Mouse (Mus musculus): ENCODE measurements around the gene Olfr1474. TPM values are rescaled to one million over a fixed set of nuclear protein-coding genes. Genes with fewer than 3 reads are reported as not detected.
"Not testable (repeated sequence)": the region's sequence is repeated elsewhere in the genome, so short reads cannot be mapped to it uniquely, and the experiment has no call there.

Olfr1474 gene
- polyA plus RNA-seq (2014; fragmentation: Nextera tagmentation; extraction: Ambion mirVana), result not detected in 2 replicates

DNA sequence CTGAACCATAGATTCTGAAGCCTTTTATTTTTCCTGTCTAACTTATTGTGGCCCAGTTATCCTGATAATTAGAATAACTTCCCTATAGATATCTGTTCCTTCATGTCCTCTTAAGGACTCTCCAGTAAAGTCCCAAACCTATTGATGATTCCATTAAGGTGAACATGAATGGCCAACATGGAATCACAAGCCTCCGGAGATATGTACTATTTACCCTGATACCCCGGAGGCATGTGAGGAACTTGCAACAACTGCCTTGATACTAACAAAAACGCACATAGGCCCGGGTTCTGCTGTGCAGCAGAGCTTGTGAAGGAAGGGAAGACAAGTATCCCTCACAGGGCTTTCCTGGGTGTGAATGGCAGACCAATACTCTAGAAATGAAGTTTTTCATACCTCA lies at the start of gene Olfr1474:
TSS of gene Olfr1474 (plus strand) at position 301 of the 400 bp plus-strand sequence.
- not testable (repeated sequence) for H3K4me3 ChIP-seq (ENCODE audit: low read depth, low read length); H3K9me3 ChIP-seq (ENCODE audit: control insufficient read depth, low read length); H3K9ac ChIP-seq (ENCODE audit: low read depth, low read length); H3K27ac ChIP-seq (ENCODE audit: low read depth, low read length); H3K27me3 ChIP-seq (replicated peaks; ENCODE audit: control insufficient read depth, insufficient read depth, low read length); ATAC-seq (replicated peaks; ENCODE audit: low FRiP score); H3K4me2 ChIP-seq; H3K4me1 ChIP-seq (replicated peaks; ENCODE audit: control insufficient read depth, insufficient read depth, low read length); H3K36me3 ChIP-seq (ENCODE audit: control insufficient read depth, insufficient read depth, low read length); DNase-seq (ENCODE audit: low spot score)
- WGBS, result 72% methylated on average over 4 of the region's 4 CpGs

DNA sequence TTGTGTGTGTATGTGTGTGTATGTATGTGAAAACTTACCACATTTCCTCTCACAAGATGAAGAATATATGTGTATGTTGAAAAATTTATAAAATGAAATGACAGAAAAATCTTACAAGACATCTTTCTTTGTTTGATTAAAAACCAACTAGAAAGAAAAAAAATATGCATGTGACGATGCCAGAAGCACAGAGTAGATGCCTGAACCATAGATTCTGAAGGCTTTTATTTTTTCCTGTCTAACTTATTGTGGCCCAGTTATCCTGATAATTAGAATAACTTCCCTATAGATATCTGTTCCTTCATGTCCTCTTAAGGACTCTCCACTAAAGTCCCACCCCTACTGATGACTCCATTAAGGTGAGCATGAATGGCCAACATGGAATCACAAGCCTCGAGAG lies 26.3 kb upstream of the Olfr1474 start, which contains the start of gene Olfr1471:
TSS of gene Olfr1471 (plus strand) at position 301 of the 400 bp plus-strand sequence.
- H3K4me1 ChIP-seq (replicated peaks; ENCODE audit: control insufficient read depth, insufficient read depth, low read length); H3K9me3 ChIP-seq (ENCODE audit: control insufficient read depth, low read length); H3K4me2 ChIP-seq; H3K27me3 ChIP-seq (replicated peaks; ENCODE audit: control insufficient read depth, insufficient read depth, low read length); ATAC-seq (replicated peaks; ENCODE audit: low FRiP score); H3K27ac ChIP-seq (ENCODE audit: low read depth, low read length); H3K4me3 ChIP-seq (ENCODE audit: low read depth, low read length); H3K9ac ChIP-seq (ENCODE audit: low read depth, low read length); H3K36me3 ChIP-seq (ENCODE audit: control insufficient read depth, insufficient read depth, low read length); DNase-seq (ENCODE audit: low spot score): not testable (repeated sequence)
- WGBS, result 70% methylated on average over 2 of the region's 2 CpGs

DNA sequence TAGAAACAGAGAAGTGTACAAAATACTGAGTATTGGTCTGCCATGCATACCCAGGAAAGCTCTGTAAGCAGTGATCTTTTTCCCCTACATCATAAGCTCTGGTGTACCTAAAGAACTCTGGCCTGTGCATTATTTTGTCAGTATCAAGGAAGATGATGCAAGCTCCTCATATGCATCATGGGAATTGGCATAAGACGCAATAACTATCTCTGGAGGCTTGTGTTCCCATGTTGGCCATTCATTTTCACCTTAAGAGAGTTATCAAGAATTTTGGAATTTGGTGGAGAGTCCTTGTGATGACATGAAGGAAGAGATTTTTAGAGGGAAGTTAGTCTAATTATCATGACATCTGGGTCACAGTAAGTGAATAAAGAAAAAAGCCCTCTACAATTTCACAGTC lies 13.4 kb upstream of the Olfr1474 start, which contains the start of gene Olfr1472:
TSS of gene Olfr1472 (minus strand) at position 101 of the 400 bp plus-strand sequence.
- ATAC-seq (replicated peaks; ENCODE audit: low FRiP score) (no peak), DNase-seq (ENCODE audit: low spot score) (no peak)
- H3K9ac ChIP-seq (ENCODE audit: low read depth, low read length), result no peak within 1 kb of the TSS
- H3K27me3 ChIP-seq (replicated peaks; ENCODE audit: control insufficient read depth, insufficient read depth, low read length), result no peaks in the 10 kb centered on the region
- H3K36me3 ChIP-seq (ENCODE audit: control insufficient read depth, insufficient read depth, low read length), result no peaks in the 10 kb centered on the region
- WGBS, result 64% methylated on average over 1 of the region's 1 CpGs
- H3K27ac ChIP-seq (ENCODE audit: low read depth, low read length), result no peak within 1 kb of the TSS
- no peaks in the 10 kb centered on the region for H3K4me1 ChIP-seq (replicated peaks; ENCODE audit: control insufficient read depth, insufficient read depth, low read length)
- H3K4me2 ChIP-seq, result no peak within 1 kb of the TSS
- H3K9me3 ChIP-seq (ENCODE audit: control insufficient read depth, low read length), result no peaks in the 10 kb centered on the region; the same call in 1 of the 2 replicates
- no peak within 1 kb of the TSS for H3K4me3 ChIP-seq (ENCODE audit: low read depth, low read length)

DNA sequence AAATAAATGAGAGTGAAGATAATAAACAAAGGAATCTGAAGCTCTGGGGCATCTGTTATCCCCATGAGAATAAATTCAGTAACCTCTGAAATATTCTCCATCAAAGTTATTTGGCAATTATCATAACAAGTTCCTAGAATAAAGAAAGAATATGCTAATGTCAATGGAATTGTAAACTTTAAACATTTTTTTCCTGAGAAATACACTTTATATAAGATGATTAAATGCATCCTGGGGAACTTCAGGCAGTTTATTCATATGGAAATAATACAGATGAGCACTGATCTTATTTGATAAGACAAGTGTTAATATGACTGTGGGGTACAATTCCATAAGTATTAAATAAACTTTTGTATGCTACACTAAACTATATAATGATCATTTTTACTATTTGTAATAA lies 10.7 kb downstream of the Olfr1474 start, which contains the start of gene Olfr1475:
TSS of gene Olfr1475 (minus strand) at position 101 of the 400 bp plus-strand sequence.
- no peak for ATAC-seq (replicated peaks; ENCODE audit: low FRiP score)
- H3K9me3 ChIP-seq (ENCODE audit: control insufficient read depth, low read length), result no peaks in the 10 kb centered on the region
- no peak within 1 kb of the TSS for H3K27ac ChIP-seq (ENCODE audit: low read depth, low read length)
- no peak for DNase-seq (ENCODE audit: low spot score)
- no peak within 1 kb of the TSS for H3K4me2 ChIP-seq
- H3K4me3 ChIP-seq (ENCODE audit: low read depth, low read length), result no peak within 1 kb of the TSS
- no peaks in the 10 kb centered on the region for H3K36me3 ChIP-seq (ENCODE audit: control insufficient read depth, insufficient read depth, low read length)
- H3K27me3 ChIP-seq (replicated peaks; ENCODE audit: control insufficient read depth, insufficient read depth, low read length), result no peaks in the 10 kb centered on the region
- no peak within 1 kb of the TSS for H3K9ac ChIP-seq (ENCODE audit: low read depth, low read length)
- no peaks in the 10 kb centered on the region for H3K4me1 ChIP-seq (replicated peaks; ENCODE audit: control insufficient read depth, insufficient read depth, low read length)

DNA sequence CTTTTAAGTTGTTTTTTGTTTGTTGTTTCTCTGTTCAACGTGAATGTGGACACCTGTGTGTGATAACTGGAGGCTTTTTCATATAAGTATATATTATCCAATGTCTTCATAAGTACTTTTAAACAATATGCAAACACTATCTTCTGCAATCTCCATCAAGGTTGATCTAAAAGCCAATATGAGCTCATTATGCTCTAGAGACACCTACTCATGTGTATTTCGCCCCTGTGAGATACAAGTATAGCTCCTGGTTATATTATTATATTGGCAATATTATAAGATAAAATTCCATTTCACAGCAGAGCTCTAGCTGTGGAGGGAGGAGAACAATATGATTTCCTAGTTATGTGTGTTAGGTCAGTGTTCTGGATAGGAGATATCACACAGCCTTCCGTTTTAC lies 30.9 kb downstream of the Olfr1474 start, which contains the start of gene Olfr1477:
TSS of gene Olfr1477 (plus strand) at position 301 of the 400 bp plus-strand sequence.
- Histone ChIP-seq H3K4me3 (ENCODE audit: low read depth, low read length) (no peak within 1 kb of the TSS), H3K27ac (ENCODE audit: low read depth, low read length) (no peak within 1 kb of the TSS), H3K9me3 (ENCODE audit: control insufficient read depth, low read length) (no peaks in the 10 kb centered on the region), H3K4me2 (no peak within 1 kb of the TSS), H3K4me1 (replicated peaks; ENCODE audit: control insufficient read depth, insufficient read depth, low read length) (no peaks in the 10 kb centered on the region), H3K36me3 (ENCODE audit: control insufficient read depth, insufficient read depth, low read length) (no peaks in the 10 kb centered on the region), H3K9ac (ENCODE audit: low read depth, low read length) (no peak within 1 kb of the TSS), H3K27me3 (replicated peaks; ENCODE audit: control insufficient read depth, insufficient read depth, low read length) (no peaks in the 10 kb centered on the region)
- 65% methylated on average over 3 of the region's 3 CpGs for WGBS
- ATAC-seq (replicated peaks; ENCODE audit: low FRiP score), result no peak
- no peak for DNase-seq (ENCODE audit: low spot score)

Other genes starting within 250 kb of the Olfr1474 start
- not detected in 2 replicates for gene Olfr1463, start 238.2 kb upstream of the Olfr1474 start, polyA plus RNA-seq (2014; fragmentation: Nextera tagmentation; extraction: Ambion mirVana)
- gene Olfr1465, start 154.0 kb upstream of the Olfr1474 start, polyA plus RNA-seq (2014; fragmentation: Nextera tagmentation; extraction: Ambion mirVana), result not detected in 2 replicates
- not detected in 2 replicates for gene Olfr1466, start 130.7 kb upstream of the Olfr1474 start, polyA plus RNA-seq (2014; fragmentation: Nextera tagmentation; extraction: Ambion mirVana)
- not detected in 2 replicates for gene Olfr1467, start 107.3 kb upstream of the Olfr1474 start, polyA plus RNA-seq (2014; fragmentation: Nextera tagmentation; extraction: Ambion mirVana)
- gene Olfr1469, start 61.7 kb upstream of the Olfr1474 start, polyA plus RNA-seq (2014; fragmentation: Nextera tagmentation; extraction: Ambion mirVana), result not detected in 2 replicates
- gene Olfr1471, start 26.2 kb upstream of the Olfr1474 start, polyA plus RNA-seq (2014; fragmentation: Nextera tagmentation; extraction: Ambion mirVana), result not detected in 2 replicates
- not detected in 2 replicates for gene Olfr1472, start 13.5 kb upstream of the Olfr1474 start, polyA plus RNA-seq (2014; fragmentation: Nextera tagmentation; extraction: Ambion mirVana)
- gene Olfr1475, start 10.6 kb downstream of the Olfr1474 start, polyA plus RNA-seq (2014; fragmentation: Nextera tagmentation; extraction: Ambion mirVana), result not detected in 2 replicates
- not detected in 2 replicates for gene Olfr1477, start 31.0 kb downstream of the Olfr1474 start, polyA plus RNA-seq (2014; fragmentation: Nextera tagmentation; extraction: Ambion mirVana)
- not detected in 2 replicates for gene Olfr1480, start 58.3 kb downstream of the Olfr1474 start, polyA plus RNA-seq (2014; fragmentation: Nextera tagmentation; extraction: Ambion mirVana)
- not detected in 2 replicates for gene Olfr1484, start 113.9 kb downstream of the Olfr1474 start, polyA plus RNA-seq (2014; fragmentation: Nextera tagmentation; extraction: Ambion mirVana)
- not detected in 2 replicates for gene Olfr1487, start 147.8 kb downstream of the Olfr1474 start, polyA plus RNA-seq (2014; fragmentation: Nextera tagmentation; extraction: Ambion mirVana)
- not detected in 2 replicates for gene Olfr1489, start 162.1 kb downstream of the Olfr1474 start, polyA plus RNA-seq (2014; fragmentation: Nextera tagmentation; extraction: Ambion mirVana)
- gene Olfr1490, start 181.5 kb downstream of the Olfr1474 start, polyA plus RNA-seq (2014; fragmentation: Nextera tagmentation; extraction: Ambion mirVana), result not detected in 2 replicates
- not detected in 2 replicates for gene Olfr1491, start 227.7 kb downstream of the Olfr1474 start, polyA plus RNA-seq (2014; fragmentation: Nextera tagmentation; extraction: Ambion mirVana)

All from liver, embryonic 11.5 days (tissue).